Mouse (Mus musculus) gastrocnemius, postnatal 25 days (tissue): ENCODE measurements around the gene Gatad2a. TPM values are rescaled to one million over a fixed set of nuclear protein-coding genes. Genes with fewer than 3 reads are reported as not detected.

Experiments used
- DNase-seq: peaks from one replicate; pipeline ENCODE4 v3.0.0; 2022
- total RNA-seq, 2 experiments: library from RNA; stranded (reverse); gene quantifications; 1 replicate in 1 of 2; 2 replicates in 1 of 2; pipeline ENCODE4 v1.2.3; 2021

Gene Gatad2a
- total RNA-seq, 2 experiments from 2014 or later = 25.4 to 26.2 TPM

DNA sequence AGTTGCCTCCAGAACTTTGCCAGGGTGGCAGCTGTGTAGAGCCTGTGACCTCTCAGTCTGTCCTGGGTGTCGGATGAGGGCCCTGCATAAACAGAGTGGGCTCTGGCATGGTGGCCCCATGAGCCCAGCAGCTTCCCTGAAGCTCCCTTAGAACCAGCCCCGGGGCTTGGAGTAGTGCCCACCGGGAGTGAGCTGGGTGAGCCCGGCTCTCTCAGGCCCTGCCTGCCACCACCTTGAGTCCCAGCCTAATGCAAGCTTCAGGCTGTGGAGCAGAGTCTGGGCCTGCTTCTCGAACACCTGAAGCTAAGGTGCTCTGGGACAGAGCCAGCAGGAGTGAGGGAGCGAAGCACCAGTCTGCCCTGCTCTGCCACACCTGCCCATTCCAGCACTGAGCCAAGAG, 125.3 kb downstream of the Gatad2a start:
- DNase-seq = no peak

DNA sequence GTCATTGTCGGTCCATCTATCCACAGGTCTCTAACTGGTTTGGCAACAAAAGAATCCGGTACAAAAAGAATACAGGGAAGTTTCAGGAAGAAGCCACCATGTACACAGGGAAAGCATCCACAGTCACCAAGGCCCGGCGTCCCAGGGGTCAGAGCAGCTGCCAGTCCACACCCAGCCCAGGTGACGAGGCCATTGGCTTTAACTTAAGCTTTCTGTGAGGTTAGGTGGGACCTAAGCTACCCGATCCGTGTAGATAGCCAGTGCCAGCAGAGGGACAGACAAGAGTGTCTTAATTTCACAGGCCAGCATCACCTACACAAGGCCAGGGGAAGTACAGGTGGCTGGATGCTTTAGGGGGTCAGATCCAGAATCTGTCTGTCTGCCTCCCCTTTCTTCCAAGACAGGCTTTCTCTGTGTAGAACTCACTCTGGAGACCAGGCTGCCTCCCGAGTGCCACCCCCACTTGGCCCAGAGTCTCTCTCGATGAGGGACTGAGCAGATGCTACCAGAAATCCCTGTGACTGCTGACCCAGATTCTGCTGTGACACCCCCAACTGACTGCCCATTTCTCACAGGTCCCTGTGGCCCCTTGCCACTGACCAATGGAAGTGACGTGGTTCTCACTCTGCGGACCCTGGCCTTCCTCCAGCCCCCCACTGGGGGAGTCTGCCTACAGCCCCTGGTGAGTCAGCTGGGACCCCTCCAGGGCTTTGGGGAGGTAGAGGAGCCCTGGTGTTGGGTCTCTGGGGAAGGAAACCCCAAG, 126.0 kb downstream of the Gatad2a start:
- DNase-seq = no peak

DNA sequence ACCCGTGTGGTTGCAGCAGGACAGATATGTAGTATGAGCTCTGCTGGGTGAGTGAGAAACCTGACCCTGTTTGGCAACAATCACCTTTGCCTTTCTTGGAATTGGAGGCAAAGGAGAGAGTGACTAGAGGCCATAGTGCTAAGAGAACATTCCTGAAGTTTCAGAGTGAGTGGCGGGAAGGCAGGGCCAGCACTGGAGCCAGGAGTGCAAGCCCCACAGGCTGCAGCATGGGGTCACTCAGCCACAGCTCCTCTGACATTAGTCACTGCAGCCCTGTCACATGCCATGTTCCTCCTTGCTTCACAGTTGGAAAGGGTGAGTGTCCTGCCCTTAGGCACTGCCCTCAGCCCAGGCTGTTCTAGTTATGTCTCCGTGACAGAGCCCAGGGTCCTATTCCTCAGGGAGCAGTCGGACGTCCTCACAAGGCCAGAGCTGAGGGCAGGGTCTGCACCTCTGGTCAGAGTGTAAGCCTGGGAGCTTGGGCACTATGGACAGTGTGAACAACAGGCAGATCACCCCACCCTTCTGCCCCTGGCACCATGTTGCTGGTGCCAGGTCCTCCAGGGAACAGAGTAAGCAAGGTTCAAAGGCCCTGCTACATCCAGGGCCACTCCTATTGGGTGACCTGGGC, 128.4 kb downstream of the Gatad2a start:
- no peak for DNase-seq

DNA sequence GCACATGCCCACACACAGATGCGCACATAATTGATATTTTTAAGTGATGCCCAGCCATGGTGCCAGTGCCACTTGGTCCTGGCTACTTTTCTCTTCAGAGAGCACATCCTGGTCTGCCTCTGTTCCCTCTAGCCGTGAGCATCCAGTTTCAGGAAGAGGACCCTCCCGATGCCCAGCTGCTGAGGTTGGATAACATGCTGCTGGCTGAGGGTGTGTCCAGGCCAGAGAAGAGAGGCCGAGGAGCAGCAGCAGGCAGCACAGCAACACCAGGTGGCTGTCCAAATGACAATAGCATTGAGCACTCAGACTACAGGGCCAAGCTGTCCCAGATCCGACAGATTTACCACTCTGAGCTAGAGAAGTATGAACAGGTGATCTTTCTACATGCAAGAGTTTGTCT, 132.0 kb downstream of the Gatad2a start:
- no peak for DNase-seq

DNA sequence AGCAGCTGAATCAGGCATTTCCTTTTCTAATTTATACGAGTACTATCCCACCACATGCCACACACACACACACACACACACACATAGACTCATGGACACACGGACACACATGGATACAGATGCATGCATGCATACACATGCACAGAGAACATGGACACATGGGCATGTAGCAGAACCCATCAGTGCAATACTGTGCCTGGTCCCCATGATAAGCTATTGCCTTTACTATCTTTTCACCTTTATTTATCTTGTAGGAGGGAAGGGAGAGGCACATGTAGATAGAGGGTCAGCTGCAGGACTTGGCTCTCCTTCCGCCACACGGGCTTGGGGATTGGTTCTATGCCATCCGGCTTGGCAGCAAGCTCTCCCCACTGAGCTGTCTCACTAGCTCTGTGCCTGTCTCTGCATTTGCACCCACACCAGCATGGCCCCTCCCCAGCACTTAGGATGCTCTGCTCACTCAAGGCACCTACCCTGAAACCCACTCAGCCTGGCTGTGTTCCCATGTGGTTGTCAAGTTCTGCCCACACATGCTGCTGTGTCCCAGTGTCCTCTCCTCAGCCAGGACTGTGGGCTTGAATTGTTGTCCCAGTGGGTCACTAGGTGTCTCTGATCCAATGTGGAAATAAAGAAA, 132.7 kb downstream of the Gatad2a start:
- no peak for DNase-seq

- no peak for DNase-seq
Measured at GRCm38 (mm10) chr8:69861251-69861650, 134.9 kb downstream of the Gatad2a start.

DNA sequence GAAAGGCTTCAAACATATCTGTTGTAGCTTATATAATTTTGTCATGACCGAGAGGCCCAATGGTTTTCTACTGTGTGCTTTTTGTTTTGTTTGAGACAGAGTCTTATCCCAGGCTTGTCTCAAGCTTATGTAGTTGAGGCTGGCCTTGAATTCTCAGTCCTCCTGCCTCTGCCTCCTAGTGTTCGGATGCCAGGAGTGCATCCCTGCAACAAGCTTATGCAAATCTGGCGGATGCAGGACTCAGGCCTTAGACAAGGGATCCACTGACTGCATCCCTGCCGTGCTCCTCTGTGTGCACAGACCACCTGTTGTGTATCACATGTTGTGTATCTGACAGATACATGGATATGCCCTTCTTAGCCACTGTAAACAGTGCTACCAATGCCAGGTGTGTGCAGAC, 135.4 kb downstream of the Gatad2a start:
- no peak for DNase-seq

Other genes starting within 250 kb of the Gatad2a start
- 1 to 10 TPM; 2.5 to 2.7 TPM for gene Zfp963, start 246.4 kb downstream of the Gatad2a start, total RNA-seq
- gene Gm20422, start 221.5 kb downstream of the Gatad2a start, total RNA-seq = 1 to 10 TPM; 2.1 to 2.8 TPM
- 10 to 100 TPM in 1 of 2 experiments, 1 to 10 TPM in 1; 9.4 to 11.3 TPM for gene Atp13a1, start 205.2 kb downstream of the Gatad2a start, total RNA-seq
- 10 to 100 TPM; 11.5 to 12.8 TPM for gene Zfp866, start 205.2 kb downstream of the Gatad2a start, total RNA-seq
- gene Gmip, start 187.7 kb downstream of the Gatad2a start, total RNA-seq = 1 to 10 TPM; 1.8 to 3.8 TPM
- under 1 TPM; 0.05 to 0.08 TPM for gene Lpar2, start 174.0 kb downstream of the Gatad2a start, total RNA-seq
- gene Pbx4, start 163.9 kb downstream of the Gatad2a start, total RNA-seq = not detected
- gene Cilp2, start 108.7 kb downstream of the Gatad2a start, total RNA-seq = 10 to 100 TPM in 1 of 2 experiments, 1 to 10 TPM in 1; 4.0 to 13.6 TPM
- gene Tssk6, start 94.2 kb downstream of the Gatad2a start, total RNA-seq = not detected
- gene Ndufa13, start 93.8 kb downstream of the Gatad2a start, total RNA-seq = 100 to 1,000 TPM; 338 to 343 TPM
- 1 to 10 TPM; 5.6 to 6.9 TPM for gene Yjefn3, start 93.7 kb downstream of the Gatad2a start, total RNA-seq
- 10 to 100 TPM; 24.5 to 25.1 TPM for gene Mau2, start 46.4 kb upstream of the Gatad2a start, total RNA-seq
- 10 to 100 TPM; 13.1 to 15.5 TPM for gene Sugp1, start 46.4 kb upstream of the Gatad2a start, total RNA-seq
- 1 to 10 TPM in 1 of 2 experiments, not detected in 1; 1.7 TPM for gene Tm6sf2, start 76.5 kb upstream of the Gatad2a start, total RNA-seq
- under 1 TPM in 1 of 2 experiments, not detected in 1; 0.08 TPM for gene Hapln4, start 87.1 kb upstream of the Gatad2a start, total RNA-seq
- gene Ncan, start 124.5 kb upstream of the Gatad2a start, total RNA-seq = under 1 TPM in 1 of 2 experiments, not detected in 1; 0.05 TPM
- 1 to 10 TPM; 3.9 to 4.3 TPM for gene Nr2c2ap, start 134.9 kb upstream of the Gatad2a start, total RNA-seq
- 1 to 10 TPM; 7.3 to 7.7 TPM for gene Rfxank, start 142.8 kb upstream of the Gatad2a start, total RNA-seq
- 10 to 100 TPM; 14.6 to 16.6 TPM for gene Borcs8, start 143.1 kb upstream of the Gatad2a start, total RNA-seq
- gene Mef2b, start 143.3 kb upstream of the Gatad2a start, total RNA-seq = under 1 TPM; 0.21 to 0.23 TPM
- gene Tmem161a, start 176.0 kb upstream of the Gatad2a start, total RNA-seq = 10 to 100 TPM; 68.1 to 72.3 TPM
- 10 to 100 TPM; 30.0 to 39.2 TPM for gene Slc25a42, start 215.9 kb upstream of the Gatad2a start, total RNA-seq
- 10 to 100 TPM; 43.1 to 45.0 TPM for gene Sugp2, start 237.8 kb upstream of the Gatad2a start, total RNA-seq
- 1 to 10 TPM; 7.6 to 8.2 TPM for gene Armc6, start 238.1 kb upstream of the Gatad2a start, total RNA-seq